Mouse (Mus musculus) limb, embryonic 13.5 days (tissue): ENCODE measurements around the gene Lin28a. TPM values are rescaled to one million over a fixed set of nuclear protein-coding genes. Genes with fewer than 3 reads are reported as not detected.
A peak's percentile ranks its signal among the peaks of the same experiment; 100 is the strongest.

Experiments used
- ATAC-seq: fragments of 200-750 bp; cut with Nextera tagmentation; 2 replicates; pipeline ENCODE4 v1.8.0; 2017; ENCODE audit warnings: low read depth, moderate number of reproducible peaks, moderate TSS enrichment; ENCODE audit not compliant: low FRiP score
- H3K27ac ChIP-seq: fragments of 300-500 bp; sonication (generic); 2 replicates; pipeline ENCODE4 v1.5.1; 2015; ENCODE audit warnings: inconsistent platforms, mild to moderate bottlenecking, moderate library complexity
- H3K27me3 ChIP-seq: fragments of 300-500 bp; sonication (generic); 2 replicates; pipeline ENCODE4 v1.6.1; 2015; ENCODE audit warnings: mild to moderate bottlenecking, inconsistent platforms
- H3K36me3 ChIP-seq: fragments of 300-500 bp; sonication (generic); 2 replicates; pipeline ENCODE4 v1.6.1; 2015; ENCODE audit warnings: inconsistent platforms, mild to moderate bottlenecking, moderate library complexity
- H3K4me1 ChIP-seq: fragments of 300-500 bp; sonication (generic); 2 replicates; pipeline ENCODE4 v1.6.1; 2015; ENCODE audit warnings: inconsistent platforms
- H3K4me2 ChIP-seq: fragments of 300-500 bp; sonication (generic); replicated peaks from 2 replicates; pipeline ENCODE4 v1.6.1; 2015; ENCODE audit warnings: inconsistent platforms, mild to moderate bottlenecking, moderate library complexity
- H3K4me3 ChIP-seq: fragments of 300-500 bp; sonication (generic); 2 replicates; pipeline ENCODE4 v1.5.1; 2015; ENCODE audit warnings: moderate library complexity, mild to moderate bottlenecking, inconsistent platforms
- H3K9ac ChIP-seq: fragments of 300-500 bp; sonication (generic); 2 replicates; pipeline ENCODE4 v1.6.1; 2015; ENCODE audit warnings: mild to moderate bottlenecking, inconsistent platforms
- H3K9me3 ChIP-seq: fragments of 300-500 bp; sonication (generic); 2 replicates; pipeline ENCODE4 v1.6.1; 2016; ENCODE audit warnings: inconsistent platforms
- WGBS: fragments of 180-500 bp; shearing (Covaris S2); methylation state at CpG from one replicate; pipeline ENCODE4 v1.1.7; 2015; 5-methylcytosine and 5-hydroxymethylcytosine counted together
- polyA plus RNA-seq: library from polyadenylated mRNA; unstranded; fragments of >200 nt; fragmentation: Nextera tagmentation; extraction: Ambion mirVana; gene quantifications from 2 replicates; pipeline ENCODE4 v1.2.1, GENCODE M21; 2015

Gene Lin28a
- polyA plus RNA-seq, 1 experiment from 2014 or later = 0.14 TPM

DNA sequence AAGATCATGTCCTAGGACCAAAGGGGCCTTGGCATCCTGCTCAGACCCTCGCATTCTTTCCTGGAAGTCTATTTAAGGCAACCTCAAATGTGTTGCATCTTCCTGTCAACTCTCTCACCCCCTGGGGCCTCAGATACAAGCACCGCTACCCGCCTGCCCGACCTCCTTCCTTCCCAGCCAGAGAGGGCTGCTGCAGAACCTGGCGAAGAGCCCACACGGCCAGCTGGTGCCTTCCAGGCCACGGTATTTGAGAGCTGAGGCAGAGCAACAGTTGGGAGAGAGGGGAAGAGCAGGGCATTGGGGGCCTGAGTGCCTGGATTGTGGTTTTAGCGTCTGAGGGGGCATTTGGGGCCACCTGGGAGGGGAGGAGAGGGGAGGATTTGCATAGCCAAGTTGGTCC is 33.9 kb upstream of the Lin28a start:
- H3K36me3 ChIP-seq = no peaks in the 10 kb centered on the region
- H3K4me1 ChIP-seq = peaks cover 6% of the 10 kb centered on the region
- no peak for ATAC-seq

GRCm38 (mm10) chr4:134051912-134052311 is 33.3 kb upstream of the Lin28a start:
- H3K9ac ChIP-seq = no peak overlapping the region
- no peak overlapping the region for H3K4me3 ChIP-seq
- no peaks in the 10 kb centered on the region for H3K36me3 ChIP-seq
- H3K27me3 ChIP-seq = no peaks in the 10 kb centered on the region
- H3K9me3 ChIP-seq = 0 out of 2 replicates have a peak, but pooled peaks cover 6% of the 10 kb centered on the region
- WGBS = 85% methylated on average over 5 of the region's 5 CpGs
- H3K4me2 ChIP-seq = no peak overlapping the region
- no peak overlapping the region for H3K27ac ChIP-seq
- H3K4me1 ChIP-seq = peaks cover 6% of the 10 kb centered on the region
- no peak for ATAC-seq

More for the DNA sequence above, 33.9 kb upstream of the Lin28a start:
- H3K4me3 ChIP-seq = no peak overlapping the region
- WGBS = 25% methylated on average over 8 of the region's 8 CpGs
- 0 out of 2 replicates have a peak, but pooled peaks cover 6% of the 10 kb centered on the region for H3K9me3 ChIP-seq
- H3K27ac ChIP-seq = no peak overlapping the region
- no peaks in the 10 kb centered on the region for H3K27me3 ChIP-seq
- H3K9ac ChIP-seq = no peak overlapping the region
- H3K4me2 ChIP-seq = no peak overlapping the region

- ATAC-seq = no peak
- no peaks in the 10 kb centered on the region for H3K27me3 ChIP-seq
- H3K9ac ChIP-seq = no peak overlapping the region
- no peak overlapping the region for H3K4me2 ChIP-seq
- H3K4me1 ChIP-seq = peaks cover 3% of the 10 kb centered on the region
- H3K27ac ChIP-seq = no peak overlapping the region
- 0 out of 2 replicates have a peak, but pooled peaks cover 6% of the 10 kb centered on the region for H3K9me3 ChIP-seq
- no peaks in the 10 kb centered on the region for H3K36me3 ChIP-seq
- H3K4me3 ChIP-seq = no peak overlapping the region
- WGBS = 49% methylated on average over 5 of the region's 5 CpGs
Measured at GRCm38 (mm10) chr4:134047648-134048047, 29.0 kb upstream of the Lin28a start.

GRCm38 (mm10) chr4:134043041-134043440 is 24.4 kb upstream of the Lin28a start:
- Histone ChIP-seq H3K4me3 (no peak overlapping the region), H3K27ac (no peak overlapping the region), H3K9me3 (no peaks in the 10 kb centered on the region), H3K36me3 (no peaks in the 10 kb centered on the region), H3K4me1 (peaks cover 8% of the 10 kb centered on the region), H3K4me2 (no peak overlapping the region), H3K9ac (no peak overlapping the region), H3K27me3 (no peaks in the 10 kb centered on the region)
- no peak for ATAC-seq
- 64% methylated on average over 2 of the region's 2 CpGs for WGBS

DNA sequence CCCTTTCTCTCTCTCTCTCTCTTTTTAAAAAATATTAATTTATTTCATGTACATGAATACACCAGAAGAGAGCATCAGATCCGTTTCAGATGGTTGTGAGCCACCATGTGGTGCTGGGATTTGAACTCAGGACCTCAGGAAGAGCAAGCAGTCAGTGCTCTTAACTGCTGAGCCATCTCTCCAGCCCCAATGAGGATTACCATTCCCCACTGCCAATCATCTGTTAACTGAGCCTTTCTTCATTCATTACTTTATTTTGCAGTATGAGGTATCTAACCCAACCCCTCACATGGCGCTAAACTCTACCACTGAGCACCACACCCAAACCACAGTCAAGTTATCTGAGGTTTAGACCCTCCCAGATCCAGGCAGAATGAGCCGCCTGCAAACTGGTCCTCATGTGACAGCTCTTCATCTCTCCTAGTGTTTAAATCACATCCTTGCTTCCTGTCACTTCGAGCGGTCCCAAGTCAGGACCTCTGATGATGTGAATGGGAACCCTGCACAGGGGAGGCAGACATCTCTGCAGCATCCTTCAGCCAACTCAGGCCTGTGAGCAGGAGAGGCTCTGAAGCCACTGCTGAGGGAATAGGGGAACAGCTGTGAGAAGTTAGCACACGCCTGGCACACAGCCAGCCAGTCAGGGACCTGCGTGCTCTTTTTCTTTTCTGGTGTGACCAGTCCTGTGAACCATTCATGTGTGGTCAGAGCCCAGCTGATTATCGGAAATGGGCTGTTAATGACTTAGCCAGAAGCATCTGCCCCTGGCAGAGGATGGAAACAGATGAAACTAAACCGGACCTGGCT is 22.9 kb upstream of the Lin28a start:
- Histone ChIP-seq H3K4me1 (peaks cover 8% of the 10 kb centered on the region), H3K27me3 (no peaks in the 10 kb centered on the region), H3K9ac (peak overlapping the region; percentile 26; the same call in 1 of the 2 replicates), H3K36me3 (no peaks in the 10 kb centered on the region), H3K4me3 (no peak overlapping the region), H3K27ac (no peak overlapping the region), H3K4me2 (no peak overlapping the region), H3K9me3 (no peaks in the 10 kb centered on the region)
- no peak for ATAC-seq
- WGBS = 41% methylated on average over 9 of the region's 9 CpGs

DNA sequence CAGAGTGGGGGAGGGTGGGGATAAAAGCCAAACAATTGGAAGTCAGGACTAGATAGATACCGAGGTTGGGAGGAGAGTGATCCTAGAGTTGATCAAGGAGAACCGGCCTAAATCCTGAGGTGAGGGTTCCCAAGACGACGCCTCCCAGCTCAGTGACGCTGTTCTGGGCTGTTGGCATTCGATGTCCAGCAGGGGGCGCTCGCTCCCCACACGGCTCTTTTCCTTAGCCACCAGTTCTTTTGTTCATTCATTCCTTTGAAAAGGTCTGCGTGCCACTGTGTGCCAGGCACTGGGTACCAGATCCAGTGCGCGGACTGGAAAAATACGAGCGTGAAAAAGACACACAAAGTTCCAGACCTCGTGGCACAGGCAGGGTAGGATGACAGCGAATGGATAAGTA is 17.3 kb upstream of the Lin28a start:
- Histone ChIP-seq H3K27ac (no peak overlapping the region), H3K4me1 (no peaks in the 10 kb centered on the region), H3K27me3 (peaks cover 3% of the 10 kb centered on the region; the same call in 1 of the 2 replicates), H3K36me3 (no peaks in the 10 kb centered on the region), H3K9ac (no peak overlapping the region), H3K4me3 (no peak overlapping the region), H3K4me2 (no peak overlapping the region), H3K9me3 (no peaks in the 10 kb centered on the region)
- WGBS = 4% methylated on average over 16 of the region's 16 CpGs
- ATAC-seq = no peak

DNA sequence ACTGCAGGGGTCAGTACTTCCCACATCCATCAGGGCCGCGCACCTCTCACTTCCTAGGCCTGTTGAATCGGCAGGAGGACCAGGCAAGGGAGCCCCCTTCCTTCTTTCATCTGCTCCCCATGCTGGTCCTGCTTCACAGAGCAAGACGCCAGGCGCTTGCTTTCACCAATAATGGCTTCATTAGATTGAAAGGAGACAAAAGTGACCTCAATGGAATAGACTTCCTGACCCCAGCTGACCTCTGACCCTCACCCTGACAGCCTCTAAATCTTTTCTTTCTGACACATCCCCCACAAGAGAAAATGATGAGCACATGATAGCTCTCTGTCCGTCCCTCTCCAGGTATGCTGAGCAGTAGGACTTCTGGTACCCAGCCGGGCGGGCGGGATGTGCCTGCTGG is 7.2 kb upstream of the Lin28a start:
- Histone ChIP-seq H3K27ac (no peak overlapping the region), H3K4me2 (no peak overlapping the region), H3K4me1 (no peaks in the 10 kb centered on the region), H3K9ac (no peak overlapping the region), H3K4me3 (no peak overlapping the region), H3K27me3 (no peaks in the 10 kb centered on the region), H3K36me3 (no peaks in the 10 kb centered on the region), H3K9me3 (peaks cover 6% of the 10 kb centered on the region)
- WGBS = 52% methylated on average over 9 of the region's 9 CpGs
- ATAC-seq = no peak

GRCm38 (mm10) chr4:134020621-134021020 is 2.0 kb upstream of the Lin28a start:
- 3% methylated on average over 11 of the region's 11 CpGs for WGBS
- no peak overlapping the region for H3K27ac ChIP-seq
- no peaks in the 10 kb centered on the region for H3K36me3 ChIP-seq
- H3K27me3 ChIP-seq = peaks cover 49% of the 10 kb centered on the region
- no peak for ATAC-seq
- no peaks in the 10 kb centered on the region for H3K9me3 ChIP-seq
- H3K4me2 ChIP-seq = no peak overlapping the region
- peaks cover 28% of the 10 kb centered on the region for H3K4me1 ChIP-seq
- H3K9ac ChIP-seq = no peak overlapping the region
- H3K4me3 ChIP-seq = no peak overlapping the region

GRCm38 (mm10) chr4:134019641-134020351 is 1.2 kb upstream of the Lin28a start:
- Histone ChIP-seq H3K27ac (no peak overlapping the region), H3K36me3 (no peaks in the 10 kb centered on the region), H3K27me3 (peaks cover 51% of the 10 kb centered on the region), H3K9me3 (no peaks in the 10 kb centered on the region), H3K4me1 (peaks cover 28% of the 10 kb centered on the region), H3K4me2 (no peak overlapping the region), H3K9ac (no peak overlapping the region), H3K4me3 (no peak overlapping the region)
- 3% methylated on average over 16 of the region's 16 CpGs for WGBS
- no peak; the same call in 1 of the 2 replicates for ATAC-seq

DNA sequence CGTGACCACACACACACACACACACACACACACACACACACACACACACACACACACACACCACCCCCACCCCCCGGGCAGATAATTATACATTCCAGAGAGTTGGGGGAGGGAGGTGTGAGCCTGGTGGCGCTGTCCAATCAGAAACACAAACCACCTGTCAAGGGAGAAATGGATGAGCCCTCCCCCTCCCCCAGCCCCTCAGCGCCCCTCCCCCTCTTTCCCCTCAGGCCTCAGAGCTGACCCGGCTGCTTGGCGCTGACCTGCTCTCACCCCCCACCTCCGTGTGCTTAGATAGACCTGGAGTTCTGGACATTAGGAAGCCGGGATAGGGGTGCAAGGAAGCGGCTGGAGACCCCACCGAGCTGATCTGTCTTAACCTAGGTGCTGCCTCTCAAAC is 569 bp upstream of the Lin28a start:
- Histone ChIP-seq H3K27ac (no peak overlapping the region), H3K9me3 (no peaks in the 10 kb centered on the region), H3K9ac (no peak overlapping the region), H3K4me3 (no peak overlapping the region), H3K27me3 (peaks cover 51% of the 10 kb centered on the region), H3K4me2 (no peak overlapping the region), H3K36me3 (no peaks in the 10 kb centered on the region), H3K4me1 (peaks cover 28% of the 10 kb centered on the region)
- ATAC-seq = no peak
- 1% methylated on average over 8 of the region's 10 CpGs for WGBS

- under 1% methylated on average over 46 of the region's 46 CpGs for WGBS
- Histone ChIP-seq H3K4me1 (peaks cover 28% of the 10 kb centered on the region), H3K4me3 (peak overlapping the region; percentile 29), H3K27ac (no peak overlapping the region), H3K9ac (no peak overlapping the region), H3K4me2 (peak overlapping the region; percentile 60), H3K36me3 (no peaks in the 10 kb centered on the region), H3K9me3 (no peaks in the 10 kb centered on the region), H3K27me3 (peaks cover 51% of the 10 kb centered on the region)
- ATAC-seq = no peak
Measured at GRCm38 (mm10) chr4:134018038-134018778, 433 bp downstream of the Lin28a start.
